Comparison of ENCODE assay signal across 8 mouse cellular contexts in genomic region chr13:42303180-42303929, GRCm38 (mm10). TPM values are rescaled to one million over a fixed set of nuclear protein-coding genes. Genes with fewer than 3 reads are reported as not detected.
DNase-seq lines count a peak whose midpoint lies in the region; ATAC-seq and TF ChIP-seq lines count a peak whose summit lies in the region.

No protein-coding gene starts in this region.

- no peak for TF ChIP-seq POLR2A in lung, adult 2 months (IDR thresholded peaks at IDR 0.05; ENCODE audit: borderline replicate concordance, extremely low read depth, low read depth, low read length)
- TF ChIP-seq POLR2A in thymus, adult 2 months (IDR thresholded peaks at IDR 0.05; ENCODE audit: control insufficient read depth, extremely low read depth, insufficient read depth, low read length, poor library complexity) = no peak

- no peak overlapping the region for H3K4me3 ChIP-seq in hindbrain, embryonic 11.5 days (ENCODE audit: low read depth, low read length)
- peak overlapping the region; percentile 73 for H3K4me3 ChIP-seq in lung, adult 2 months (replicated peaks; ENCODE audit: extremely low read depth, low read depth, low read length)
- H3K4me3 ChIP-seq in thymus, adult 2 months (ENCODE audit: control insufficient read depth, insufficient read depth, low read length) = no peak overlapping the region

- no peaks in the 10 kb centered on the region for H3K9me3 ChIP-seq in hindbrain, embryonic 11.5 days (ENCODE audit: control insufficient read depth, low read length)

- H3K4me1 ChIP-seq in hindbrain, embryonic 11.5 days (replicated peaks; ENCODE audit: control insufficient read depth, insufficient read depth, low read length) = no peaks in the 10 kb centered on the region
- peaks cover 8% of the 10 kb centered on the region for H3K4me1 ChIP-seq in lung, adult 2 months (ENCODE audit: control insufficient read depth, insufficient read depth, low read length)
- H3K4me1 ChIP-seq in thymus, adult 2 months (replicated peaks; ENCODE audit: control insufficient read depth, insufficient read depth, low read length) = no peaks in the 10 kb centered on the region

- no peaks in the 10 kb centered on the region for H3K36me3 ChIP-seq in hindbrain, embryonic 11.5 days (ENCODE audit: control insufficient read depth, insufficient read depth, low read length)
- H3K36me3 ChIP-seq in thymus, adult 2 months (ENCODE audit: control insufficient read depth, insufficient read depth, low read length) = no peaks in the 10 kb centered on the region

- no peak overlapping the region for H3K9ac ChIP-seq in hindbrain, embryonic 11.5 days (ENCODE audit: low read depth, low read length)

- 31% methylated on average over 11 of the region's 11 CpGs for WGBS in hindbrain, embryonic 11.5 days
- 16% methylated on average over 11 of the region's 11 CpGs for WGBS in lung, adult 2 months
- 37% methylated on average over 11 of the region's 11 CpGs for WGBS in thymus, adult 2 months

- H3K27ac ChIP-seq in hindbrain, embryonic 11.5 days (ENCODE audit: low read depth, low read length) = no peak overlapping the region
- H3K27ac ChIP-seq in thymus, adult 2 months (ENCODE audit: control insufficient read depth, insufficient read depth, low read length) = no peak overlapping the region

- TF ChIP-seq CTCF in lung, adult 2 months (IDR thresholded peaks at IDR 0.05; ENCODE audit: insufficient read depth, low read length) = peak; percentile 24
- TF ChIP-seq CTCF in thymus, adult 2 months (IDR thresholded peaks at IDR 0.05; ENCODE audit: borderline replicate concordance, control insufficient read depth, extremely low read depth, insufficient read depth, low read length, poor library complexity) = no peak

- no peak overlapping the region for H3K4me2 ChIP-seq in hindbrain, embryonic 11.5 days (replicated peaks; ENCODE audit: low read depth, low read length)

- ATAC-seq in hindbrain, embryonic 11.5 days (ENCODE audit: low FRiP score) = no peak
- no peak for ATAC-seq in megakaryocyte, adult 5-6 weeks (ENCODE audit: poor library complexity, severe bottlenecking)

- peaks cover 16% of the 10 kb centered on the region for H3K27me3 ChIP-seq in hindbrain, embryonic 11.5 days (ENCODE audit: control insufficient read depth, insufficient read depth, low read length)
- no peaks in the 10 kb centered on the region; the same call in 1 of the 2 replicates for H3K27me3 ChIP-seq in thymus, adult 2 months (ENCODE audit: control insufficient read depth, insufficient read depth, low read length)

- peak; percentile 5 for DNase-seq in cerebellum, adult 8-10 months
- no peak for DNase-seq in cerebellum, postnatal 25 days
- peak; percentile 57 for DNase-seq in adipocyte (ENCODE audit: low spot score)
- DNase-seq in hindbrain, embryonic 11.5 days (ENCODE audit: low spot score) = peak; percentile 11
- DNase-seq in lung, adult 2 months = no peak
- DNase-seq in thymus, adult 2 months = no peak
- no peak for DNase-seq in ovary, postnatal 14 days (ENCODE audit: low spot score)

RNA-seq across cellular contexts. Expression of gene Edn1, which starts 2.1 kb away (rescaled TPM):
- 1.6 and 2.1 TPM in 2 replicates for polyA plus RNA-seq in hindbrain, embryonic 11.5 days (2014; fragmentation: Nextera tagmentation; extraction: Ambion mirVana)
- 8.8 and 18.2 TPM in 2 replicates for polyA plus RNA-seq in lung, adult 2 months (2012; rRNA removed)
- total RNA-seq in megakaryocyte, adult 5-6 weeks (2015) = 0.25 and 0.36 TPM in 2 replicates
- total RNA-seq in megakaryocyte, adult 5-6 weeks (2017) = not detected in 2 replicates
- 0.65 and 0.80 TPM in 2 replicates for polyA plus RNA-seq in thymus, adult 2 months (2012; rRNA removed)

Comparison
In these comparisons a context has a peak if more than half of its experiments do, and no peak if none do; other contexts are left out.
1. DNase-seq: peak in cerebellum, adult 8-10 months (single experiment), adipocyte (single experiment) and hindbrain, embryonic 11.5 days (single experiment); none in cerebellum, postnatal 25 days (0 of 2), lung, adult 2 months (single experiment), thymus, adult 2 months (single experiment) and ovary, postnatal 14 days (single experiment).